Mouse (Mus musculus) forebrain, postnatal 0 days (tissue): ENCODE results near the gene Gm10642. TPM values are rescaled to one million over a fixed set of nuclear protein-coding genes. Genes with fewer than 3 reads are reported as not detected.

Source experiments
- ATAC-seq: fragments of 200-750 bp; cut with Nextera tagmentation; 2 replicates; pipeline ENCODE4 v1.8.0; 2017; ENCODE audit warnings: mild to moderate bottlenecking, moderate library complexity
- DNase-seq: peaks from one replicate; pipeline ENCODE4 v3.0.0-alpha.2; 2015
- H3K27ac ChIP-seq: fragments of 300-500 bp; sonication (generic); 2 replicates; pipeline ENCODE4 v1.5.1; 2014; ENCODE audit warnings: low read depth, mild to moderate bottlenecking, antibody characterized with exemption, low read length, moderate library complexity, mixed read lengths
- H3K27me3 ChIP-seq: fragments of 300-500 bp; sonication (generic); 2 replicates; pipeline ENCODE4 v1.6.1; 2014; ENCODE audit warnings: mild to moderate bottlenecking, low read length, mixed read lengths; ENCODE audit not compliant: insufficient read depth
- H3K36me3 ChIP-seq: fragments of 300-500 bp; sonication (generic); 2 replicates; pipeline ENCODE4 v1.6.1; 2014; ENCODE audit warnings: mild to moderate bottlenecking, moderate library complexity; ENCODE audit not compliant: insufficient read depth
- H3K4me1 ChIP-seq: fragments of 300-500 bp; sonication (generic); 2 replicates; pipeline ENCODE4 v1.6.1; 2014; ENCODE audit warnings: antibody characterized with exemption; ENCODE audit not compliant: insufficient read depth
- H3K4me2 ChIP-seq: fragments of 300-500 bp; sonication (generic); 2 replicates; pipeline ENCODE4 v1.6.1; 2014; ENCODE audit warnings: low read depth, mild to moderate bottlenecking, moderate library complexity
- H3K4me3 ChIP-seq: fragments of 300-500 bp; sonication (generic); 2 replicates; pipeline ENCODE4 v1.5.1; 2014; ENCODE audit warnings: low read depth, low read length, mixed read lengths
- H3K9ac ChIP-seq: fragments of 300-500 bp; sonication (generic); 2 replicates; pipeline ENCODE4 v1.6.1; 2014; ENCODE audit warnings: mild to moderate bottlenecking
- H3K9me3 ChIP-seq: fragments of 300-500 bp; sonication (generic); 2 replicates; pipeline ENCODE4 v1.6.1; 2016; ENCODE audit warnings: low read length
- CTCF ChIP-seq: sonication (generic); IDR thresholded peaks from 2 replicates; pipeline ENCODE4 v1.5.1; 2016; ENCODE audit warnings: antibody characterized with exemption, control low read depth, low read depth
- WGBS: fragments of 180-500 bp; shearing (Covaris S2); extraction: QIAGEN DNeasy Blood & Tissue Kit; methylation state at CpG from one replicate; pipeline ENCODE4 v1.1.7; 2014; 5-methylcytosine and 5-hydroxymethylcytosine counted together
- polyA plus RNA-seq: library from polyadenylated mRNA; unstranded; fragments of >200 nt; fragmentation: Nextera tagmentation; extraction: Ambion mirVana; gene quantifications from 2 replicates; pipeline ENCODE4 v1.2.1, GENCODE M21; 2015
- total RNA-seq: library from RNA; depleted of rRNA; stranded (reverse); fragments of >200 nt; gene quantifications from 2 replicates; pipeline ENCODE4 v1.2.3, GENCODE M21; 2014

Gm10642 gene
- total and polyA plus RNA-seq, 2 experiments from 2014 or later: 1.4 to 1.5 TPM

DNA sequence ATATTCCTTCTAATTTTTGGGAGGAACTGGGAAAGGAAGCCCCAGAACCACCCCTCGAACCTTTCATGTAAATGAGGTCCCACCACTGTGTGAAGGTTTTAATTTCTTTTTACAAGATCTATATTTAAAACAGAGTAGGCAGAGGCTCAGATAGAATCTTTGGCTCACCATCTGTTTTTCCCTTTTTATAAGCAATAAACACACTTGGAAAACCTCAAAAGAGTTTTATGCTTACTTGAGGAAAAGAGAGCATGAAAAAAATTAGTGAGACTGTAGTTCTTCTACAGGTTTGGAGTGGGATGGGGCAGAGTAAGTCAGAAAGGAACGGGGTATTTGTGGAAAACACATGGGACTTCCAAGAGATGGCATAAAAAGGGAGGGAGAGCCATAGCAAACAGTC, 3.8 kb upstream of the Gm10642 start:
- no peaks in the 10 kb centered on the region for H3K27me3 ChIP-seq
- DNase-seq (no peak), ATAC-seq (no peak)
- no peak for TF ChIP-seq CTCF
- peaks cover 28% of the 10 kb centered on the region for H3K4me1 ChIP-seq
- no peak overlapping the region for H3K4me3 ChIP-seq
- no peaks in the 10 kb centered on the region for H3K36me3 ChIP-seq
- no peak overlapping the region for H3K9ac ChIP-seq
- 69% methylated on average over 2 of the region's 2 CpGs for WGBS
- H3K9me3 ChIP-seq: no peaks in the 10 kb centered on the region
- no peak overlapping the region for H3K27ac ChIP-seq
- H3K4me2 ChIP-seq: no peak overlapping the region

DNA sequence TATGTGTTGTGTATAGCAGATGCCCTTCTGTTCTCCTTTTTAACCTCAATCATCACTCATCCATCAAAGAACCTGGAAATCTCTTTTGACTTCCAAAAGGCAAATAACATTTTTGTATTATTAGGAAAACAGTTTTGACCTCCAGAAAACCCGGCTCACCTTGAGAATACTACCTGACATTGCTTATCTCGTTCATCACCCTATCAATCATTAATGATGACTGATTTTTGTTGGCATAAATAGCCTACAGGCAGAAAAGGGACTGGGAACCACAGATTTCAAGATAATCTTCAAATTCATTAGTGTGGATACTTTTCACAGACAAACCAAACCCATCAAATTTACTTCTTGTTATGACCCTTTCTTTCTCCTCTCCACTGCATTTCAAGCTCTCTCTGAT, 2.2 kb upstream of the Gm10642 start:
- Histone ChIP-seq H3K9me3 (no peaks in the 10 kb centered on the region), H3K27me3 (no peaks in the 10 kb centered on the region), H3K36me3 (no peaks in the 10 kb centered on the region), H3K4me2 (peak overlapping the region; percentile 67), H3K9ac (no peak overlapping the region), H3K27ac (no peak overlapping the region), H3K4me3 (peak overlapping the region; percentile 15; the same call in 1 of the 2 replicates), H3K4me1 (peaks cover 28% of the 10 kb centered on the region)
- TF ChIP-seq CTCF: no peak
- ATAC-seq (no peak), DNase-seq (no peak)
- WGBS: 87% methylated on average over 2 of the region's 2 CpGs

DNA sequence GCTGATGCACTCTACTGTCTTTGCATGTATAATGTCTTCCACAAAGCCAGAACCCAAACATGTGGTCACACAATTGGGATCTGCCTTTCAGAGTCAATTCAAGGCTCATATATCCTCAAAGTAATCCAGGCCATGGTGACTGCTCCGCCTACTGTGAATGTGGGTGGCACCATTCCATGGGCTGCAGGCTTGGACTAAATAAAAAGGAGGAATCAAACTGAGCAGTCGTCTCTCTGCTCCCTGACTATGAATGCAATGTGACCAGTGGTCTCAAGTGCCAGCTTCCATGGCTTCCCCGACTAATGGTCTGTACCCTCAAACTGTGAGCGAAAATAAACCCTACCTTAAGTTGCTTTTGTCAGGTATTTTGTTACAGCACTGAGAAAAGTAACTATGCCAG, 1.6 kb upstream of the Gm10642 start:
- H3K9ac ChIP-seq: no peak overlapping the region
- 66% methylated on average over 4 of the region's 4 CpGs for WGBS

GRCm38 (mm10) chr9:70655764-70656129, 304 bp upstream of the Gm10642 start:
- ATAC-seq: no peak
- no peak overlapping the region for H3K27ac ChIP-seq
- H3K4me2 ChIP-seq: peak overlapping the region; percentile 67
- H3K9me3 ChIP-seq: no peaks in the 10 kb centered on the region
- no peaks in the 10 kb centered on the region for H3K27me3 ChIP-seq
- 29% methylated on average over 2 of the region's 2 CpGs for WGBS
- peak overlapping the region; percentile 93 for H3K9ac ChIP-seq
- H3K36me3 ChIP-seq: no peaks in the 10 kb centered on the region
- DNase-seq: no peak
- H3K4me3 ChIP-seq: peak overlapping the region; percentile 75
- peaks cover 28% of the 10 kb centered on the region for H3K4me1 ChIP-seq
- no peak for TF ChIP-seq CTCF

More for the DNA sequence above, 1.6 kb upstream of the Gm10642 start:
- Histone ChIP-seq H3K36me3 (no peaks in the 10 kb centered on the region), H3K4me3 (peak overlapping the region; percentile 15; the same call in 1 of the 2 replicates), H3K9me3 (no peaks in the 10 kb centered on the region), H3K27ac (no peak overlapping the region), H3K4me2 (peak overlapping the region; percentile 67), H3K4me1 (peaks cover 28% of the 10 kb centered on the region), H3K27me3 (no peaks in the 10 kb centered on the region)
- DNase-seq: no peak
- no peak for ATAC-seq
- TF ChIP-seq CTCF: no peak

- 1% methylated on average over 65 of the region's 67 CpGs for WGBS
Measured at GRCm38 (mm10) chr9:70657013-70657967, 1.2 kb downstream of the Gm10642 start, which contains the start of gene Mindy2. Gene Mindy2, minus strand, starts transcription at chr9:70657174.

DNA sequence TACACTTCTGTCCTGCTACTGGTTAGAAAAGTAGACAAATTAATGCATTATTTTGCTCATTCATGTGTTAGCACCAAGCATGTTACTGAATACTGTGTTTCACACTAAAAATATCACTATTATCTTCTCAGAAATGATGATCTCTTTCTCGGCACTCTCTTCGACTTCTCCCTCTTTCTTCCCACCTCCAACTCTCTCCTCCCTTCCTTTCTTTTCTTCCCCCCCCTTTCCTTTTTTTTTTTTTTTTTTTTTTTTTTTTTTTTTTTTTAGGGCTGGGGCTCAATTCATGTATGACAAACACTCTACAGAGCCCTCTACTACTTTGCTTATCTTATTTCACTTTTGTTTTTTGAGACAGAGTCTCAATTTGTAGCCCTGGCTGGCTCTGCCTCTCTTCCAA, 2.2 kb downstream of the Gm10642 start:
- Histone ChIP-seq H3K9ac (no peak overlapping the region), H3K4me1 (peaks cover 20% of the 10 kb centered on the region; the same call in 1 of the 2 replicates), H3K36me3 (no peaks in the 10 kb centered on the region), H3K4me3 (no peak overlapping the region), H3K27ac (no peak overlapping the region), H3K27me3 (no peaks in the 10 kb centered on the region), H3K4me2 (no peak overlapping the region), H3K9me3 (no peaks in the 10 kb centered on the region)
- DNase-seq (no peak), ATAC-seq (no peak)
- TF ChIP-seq CTCF: no peak
- WGBS: 75% methylated on average over 2 of the region's 2 CpGs

More at GRCm38 (mm10) chr9:70657013-70657967, 1.2 kb downstream of the Gm10642 start, which contains the start of gene Mindy2:
- Histone ChIP-seq H3K36me3 (no peaks in the 10 kb centered on the region), H3K27ac (peak within 1 kb of the TSS; percentile 90), H3K27me3 (no peaks in the 10 kb centered on the region), H3K4me2 (peak within 1 kb of the TSS; percentile 67), H3K9me3 (no peaks in the 10 kb centered on the region), H3K4me1 (peaks cover 27% of the 10 kb centered on the region), H3K9ac (peak within 1 kb of the TSS; percentile 93), H3K4me3 (peak within 1 kb of the TSS; percentile 75)
- peak; percentile 99 for ATAC-seq
- TF ChIP-seq CTCF: no peak
- DNase-seq: peak; percentile 99

- DNase-seq (no peak), ATAC-seq (no peak)
- Histone ChIP-seq H3K4me3 (no peak overlapping the region), H3K27ac (no peak overlapping the region), H3K4me2 (no peak overlapping the region), H3K27me3 (no peaks in the 10 kb centered on the region), H3K36me3 (no peaks in the 10 kb centered on the region), H3K9me3 (no peaks in the 10 kb centered on the region), H3K4me1 (no peaks in the 10 kb centered on the region), H3K9ac (no peak overlapping the region)
- TF ChIP-seq CTCF: no peak
- 81% methylated on average over 4 of the region's 4 CpGs for whole genome bisulfite sequencing
Measured at GRCm38 (mm10) chr9:70664847-70665246, 8.8 kb downstream of the Gm10642 start.
